Mouse (Mus musculus) liver, embryonic 14.5 days (tissue): ENCODE measurements around the gene St6galnac5.

Source experiments
- CTCF ChIP-seq: IDR thresholded peaks from 2 replicates; pipeline ENCODE4 v1.5.1; 2016; ENCODE audit warnings: antibody characterized with exemption, low read depth, control low read depth
- EP300 ChIP-seq: IDR thresholded peaks from 2 replicates; pipeline ENCODE4 v1.6.1; 2016; ENCODE audit warnings: antibody characterized with exemption, low read depth

DNA sequence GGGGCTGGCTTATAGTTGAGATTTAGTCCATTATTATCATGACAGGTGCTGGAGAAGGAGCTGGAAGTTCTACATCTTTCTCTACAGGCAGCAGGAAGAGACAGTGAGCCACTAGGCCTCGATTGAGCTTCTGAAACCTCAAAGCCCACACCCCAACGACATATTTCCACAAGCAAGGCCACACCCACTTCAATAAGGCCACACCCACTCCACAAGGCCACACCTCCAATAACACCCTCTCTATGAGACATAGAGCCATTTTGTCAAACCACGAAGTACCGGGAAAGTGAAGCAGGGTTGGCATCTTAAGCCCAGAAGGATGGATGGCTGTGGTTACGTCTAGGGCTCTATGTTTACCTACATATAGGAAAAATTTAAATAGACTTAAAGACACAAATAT, 84.8 kb downstream of the St6galnac5 start:
- TF ChIP-seq CTCF (no peak), EP300 (no peak)
